8 mouse cellular contexts compared by ENCODE assay signal in genomic region chr1:55236890-55237642, GRCm38 (mm10). TPM values are rescaled to one million over a fixed set of nuclear protein-coding genes. Genes with fewer than 3 reads are reported as not detected.
DNase-seq lines count a peak whose midpoint lies in the region; ATAC-seq and TF ChIP-seq lines count a peak whose summit lies in the region.

Gene Mars2, plus strand, starts transcription at chr1:55237177.

- peak; percentile 34; the same call in 1 of the 2 replicates for TF ChIP-seq CTCF in midbrain, postnatal 0 days (IDR thresholded peaks at IDR 0.05)

- peak; percentile 94 for DNase-seq in 3134 (ENCODE audit: extremely low read depth, insufficient read length, low spot score)
- peak; percentile 97 to 99 for DNase-seq in adrenal gland, postnatal 36 days
- DNase-seq in heart, adult 18-20 months = peak; percentile 97
- DNase-seq in kidney, adult 8-10 months = peak; percentile 93 to 94
- peak; percentile 95 for DNase-seq in limb, embryonic 14.5 days (ENCODE audit: low spot score)
- DNase-seq in midbrain, postnatal 0 days (ENCODE audit: low spot score) = peak; percentile 98
- DNase-seq in spleen, postnatal 14 days (ENCODE audit: low spot score in 2 of 2) = peak; percentile 90 to 93

- no peaks in the 10 kb centered on the region for H3K36me3 ChIP-seq in embryonic facial prominence, embryonic 13.5 days
- H3K36me3 ChIP-seq in limb, embryonic 14.5 days (ENCODE audit: control insufficient read depth, insufficient read depth, low read length) = no peaks in the 10 kb centered on the region
- no peaks in the 10 kb centered on the region for H3K36me3 ChIP-seq in midbrain, postnatal 0 days (ENCODE audit: insufficient read depth, low read length)

- peak within 1 kb of the TSS; percentile 41 for H3K27ac ChIP-seq in embryonic facial prominence, embryonic 13.5 days
- no peak within 1 kb of the TSS for H3K27ac ChIP-seq in limb, embryonic 14.5 days (replicated peaks; ENCODE audit: low read depth, low read length)
- peak within 1 kb of the TSS; percentile 80 for H3K27ac ChIP-seq in midbrain, postnatal 0 days (ENCODE audit: low read depth, low read length)

- ATAC-seq in embryonic facial prominence, embryonic 13.5 days (ENCODE audit: insufficient number of reproducible peaks, insufficient read depth, low FRiP score, low TSS enrichment, low read depth) = peak; percentile 98
- peak; percentile 98 for ATAC-seq in limb, embryonic 14.5 days (ENCODE audit: low FRiP score, low read depth)
- peak; percentile 99 for ATAC-seq in midbrain, postnatal 0 days (ENCODE audit: low FRiP score)

- WGBS in embryonic facial prominence, embryonic 13.5 days = under 1% methylated on average over 82 of the region's 82 CpGs
- WGBS in limb, embryonic 14.5 days = under 1% methylated on average over 70 of the region's 82 CpGs
- under 1% methylated on average over 75 of the region's 82 CpGs for whole genome bisulfite sequencing in midbrain, postnatal 0 days

- peak within 1 kb of the TSS; percentile 91 for H3K4me2 ChIP-seq in embryonic facial prominence, embryonic 13.5 days
- H3K4me2 ChIP-seq in limb, embryonic 14.5 days (replicated peaks; ENCODE audit: low read depth, low read length, severe bottlenecking) = peak within 1 kb of the TSS; percentile 87
- peak within 1 kb of the TSS; percentile 96 for H3K4me2 ChIP-seq in midbrain, postnatal 0 days (ENCODE audit: low read depth, low read length, poor library complexity, severe bottlenecking)

- TF ChIP-seq POLR2A in limb, embryonic 14.5 days (IDR thresholded peaks at IDR 0.05; ENCODE audit: borderline replicate concordance, extremely low read depth, insufficient read depth, insufficient read length) = 0 out of 2 replicates have a peak, but pooled peaks have one; percentile 56

- no peaks in the 10 kb centered on the region for H3K9me3 ChIP-seq in embryonic facial prominence, embryonic 13.5 days
- no peaks in the 10 kb centered on the region for H3K9me3 ChIP-seq in limb, embryonic 14.5 days (ENCODE audit: control insufficient read depth, low read length)
- H3K9me3 ChIP-seq in midbrain, postnatal 0 days (ENCODE audit: low read length) = no peaks in the 10 kb centered on the region

- H3K9ac ChIP-seq in embryonic facial prominence, embryonic 13.5 days = peak within 1 kb of the TSS; percentile 84
- peak within 1 kb of the TSS; percentile 67 for H3K9ac ChIP-seq in limb, embryonic 14.5 days (ENCODE audit: low read depth, low read length, severe bottlenecking)
- H3K9ac ChIP-seq in midbrain, postnatal 0 days (replicated peaks; ENCODE audit: low read length, poor library complexity, severe bottlenecking) = peak within 1 kb of the TSS; percentile 66

- no peaks in the 10 kb centered on the region for H3K27me3 ChIP-seq in embryonic facial prominence, embryonic 13.5 days
- no peaks in the 10 kb centered on the region for H3K27me3 ChIP-seq in limb, embryonic 14.5 days (ENCODE audit: control insufficient read depth, insufficient read depth, low read length)
- no peaks in the 10 kb centered on the region for H3K27me3 ChIP-seq in midbrain, postnatal 0 days (ENCODE audit: insufficient read depth, low read length)

- H3K4me3 ChIP-seq in embryonic facial prominence, embryonic 13.5 days = peak within 1 kb of the TSS; percentile 82
- H3K4me3 ChIP-seq in limb, embryonic 14.5 days (replicated peaks; ENCODE audit: low read length) = peak within 1 kb of the TSS; percentile 73
- H3K4me3 ChIP-seq in midbrain, postnatal 0 days (ENCODE audit: low read depth, low read length) = peak within 1 kb of the TSS; percentile 58

- H3K4me1 ChIP-seq in embryonic facial prominence, embryonic 13.5 days = peaks cover 28% of the 10 kb centered on the region
- H3K4me1 ChIP-seq in limb, embryonic 14.5 days (ENCODE audit: control insufficient read depth, insufficient read depth, low read length) = peaks cover 14% of the 10 kb centered on the region
- peaks cover 19% of the 10 kb centered on the region for H3K4me1 ChIP-seq in midbrain, postnatal 0 days (ENCODE audit: insufficient read depth, low read length)

RNA-seq across cellular contexts. Expression of gene Mars2, which starts in this region (rescaled TPM):
- 1 to 10 TPM; 6.9 to 8.9 TPM for total RNA-seq in adrenal gland, postnatal 36 days (2021)
- 2.4 and 2.8 TPM in 2 replicates for polyA plus RNA-seq in embryonic facial prominence, embryonic 13.5 days (2015; fragmentation: Nextera tagmentation; extraction: Ambion mirVana)
- 1 to 10 TPM; 5.1 to 5.7 TPM for total RNA-seq in heart, adult 18-20 months (2021)
- 2.4 TPM in 2 replicates for polyA plus RNA-seq in limb, embryonic 14.5 days (2012; rRNA removed)
- 2.3 and 2.9 TPM in 2 replicates for polyA plus RNA-seq in limb, embryonic 14.5 days (2014; fragmentation: Nextera tagmentation; extraction: Ambion mirVana)
- 11.6 and 14.4 TPM in 2 replicates for total RNA-seq in midbrain, postnatal 0 days (2014; rRNA removed)
- polyA plus RNA-seq in midbrain, postnatal 0 days (2015; fragmentation: Nextera tagmentation; extraction: Ambion mirVana) = 2.4 and 2.5 TPM in 2 replicates
